Mouse (Mus musculus) layer of hippocampus, adult 2 months (tissue): ENCODE results near the gene Bbs1. TPM values are rescaled to one million over a fixed set of nuclear protein-coding genes. Genes with fewer than 3 reads are reported as not detected.

ENCODE experiments used
- DNase-seq, 2 experiments: peaks; one replicate each; pipeline ENCODE4 v3.0.0; 2022; ENCODE audit warnings: low spot score in 2 of 2
- H3K27ac ChIP-seq: fragments of 200-600 bp; 2 replicates; pipeline ENCODE4 v1.8.1; 2022
- H3K4me3 ChIP-seq: fragments of 200-600 bp; 2 replicates; pipeline ENCODE4 v1.8.1; 2022; ENCODE audit warnings: mild to moderate bottlenecking
- CTCF ChIP-seq: fragments of 200-600 bp; conservative IDR thresholded peaks from 2 replicates; pipeline ENCODE4 v1.8.1; 2022; ENCODE audit warnings: antibody characterized with exemption, mild to moderate bottlenecking, moderate library complexity
- total RNA-seq, 2 experiments: library from RNA; stranded (reverse); gene quantifications; 2 replicates each; pipeline ENCODE4 v1.2.3; 2021

Bbs1 gene
- total RNA-seq, 2 experiments from 2014 or later, result 35.9 to 46.3 TPM

DNA sequence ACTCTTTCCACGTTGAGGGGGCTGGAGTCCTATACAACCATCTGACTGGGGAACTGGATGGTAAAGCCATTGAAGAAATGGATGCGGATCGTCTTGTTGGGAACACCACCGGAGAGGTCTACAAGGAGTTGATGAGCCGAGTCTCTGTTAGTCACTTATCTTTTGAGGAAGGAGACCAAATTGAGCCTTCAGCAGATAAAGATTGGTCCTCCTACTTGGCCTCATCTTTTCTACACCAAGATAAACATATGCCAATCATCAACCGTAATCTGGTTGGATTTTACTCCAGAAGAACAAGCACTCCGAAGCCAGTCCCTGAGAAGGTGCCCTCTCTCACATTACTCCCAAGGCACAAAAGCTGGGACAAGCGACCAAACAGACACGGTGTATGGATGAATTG is 65.6 kb downstream of the Bbs1 start:
- H3K27ac ChIP-seq, result no peak overlapping the region
- H3K4me3 ChIP-seq, result no peak overlapping the region
- TF ChIP-seq CTCF, result no peak
- no peak for DNase-seq

DNA sequence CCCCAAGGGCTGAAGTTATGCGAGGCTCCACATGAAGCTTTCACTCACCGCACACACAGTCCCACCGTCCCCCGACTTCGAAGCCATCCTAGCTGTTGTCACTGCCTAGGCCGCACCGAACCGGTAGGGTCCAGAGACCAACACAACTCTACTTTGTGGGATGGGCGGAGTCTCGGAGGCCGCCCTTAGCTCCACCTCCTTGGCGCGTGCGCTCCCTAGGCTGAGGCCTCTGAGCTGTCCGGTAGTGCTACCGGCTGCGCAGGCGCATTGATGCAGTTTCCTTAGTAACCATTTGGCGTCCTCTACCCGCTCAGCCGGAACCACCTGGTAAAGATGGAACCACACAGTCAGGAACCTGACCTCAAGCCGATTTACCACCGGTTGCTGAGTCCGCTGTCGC is 67.3 kb downstream of the Bbs1 start, which contains the start of the genes Ccs and Ccdc87:
TSS of gene Ccs (minus strand) at position 184 of the 400 bp plus-strand sequence.
TSS of gene Ccdc87 (plus strand) at position 218 of the 400 bp plus-strand sequence.
- Histone ChIP-seq H3K4me3 (peak within 1 kb of the TSS; percentile 88), H3K27ac (peak within 1 kb of the TSS; percentile 56)
- peak; percentile 37 for TF ChIP-seq CTCF
- peak; percentile 94 to 97 for DNase-seq

DNA sequence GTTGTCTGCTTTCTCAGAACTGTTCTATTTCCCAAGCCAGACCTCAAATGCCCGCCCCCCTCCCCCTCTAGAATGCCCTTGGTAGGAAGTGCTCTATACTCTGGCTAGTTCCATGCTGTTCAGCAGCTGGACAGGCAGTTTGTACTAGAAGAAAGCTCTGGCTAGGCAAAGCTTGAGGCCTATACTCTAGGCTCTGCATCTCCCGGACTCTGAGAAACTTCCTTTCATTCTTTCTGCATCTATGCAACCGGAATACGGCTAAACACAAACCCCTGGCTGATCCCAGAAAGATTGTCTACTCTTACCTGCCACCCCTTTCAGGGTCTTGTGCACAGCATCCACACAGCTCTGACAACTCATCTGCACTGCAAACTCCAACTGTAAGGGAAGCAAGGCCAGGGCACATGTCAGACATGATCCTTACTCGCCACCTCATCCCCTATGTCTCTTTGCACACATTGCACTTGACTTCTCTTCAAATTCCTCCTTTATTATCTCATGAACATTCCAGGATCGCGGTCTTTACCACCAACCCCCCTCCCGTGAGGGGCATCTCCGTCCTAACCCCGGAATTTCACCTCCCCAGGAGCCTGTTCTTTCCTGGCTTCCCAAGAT is 67.8 kb downstream of the Bbs1 start:
- peak overlapping the region; percentile 88 for H3K4me3 ChIP-seq
- peak overlapping the region; percentile 56 for H3K27ac ChIP-seq
- TF ChIP-seq CTCF, result no peak
- DNase-seq, result no peak

DNA sequence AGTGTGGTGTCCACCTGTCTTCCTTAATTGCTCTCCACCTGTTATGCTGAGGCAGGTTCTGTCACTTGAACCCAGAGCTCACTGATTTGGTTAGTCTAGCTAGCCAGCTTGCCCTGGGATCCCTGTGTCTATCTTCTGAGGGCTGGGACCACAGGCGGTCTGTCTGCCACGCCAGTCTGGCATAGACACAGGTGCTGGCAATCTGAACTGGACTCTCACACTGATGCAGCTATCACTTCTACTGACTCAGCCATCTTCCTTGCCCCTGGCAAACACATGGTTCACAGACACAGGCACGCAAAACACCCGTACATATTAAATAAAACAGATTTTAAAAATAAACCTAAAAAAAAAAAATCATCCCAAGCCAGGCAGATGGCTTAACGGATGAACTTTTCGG is 69.4 kb downstream of the Bbs1 start:
- DNase-seq, result no peak
- Histone ChIP-seq H3K4me3 (no peak overlapping the region), H3K27ac (no peak overlapping the region)
- TF ChIP-seq CTCF, result no peak

Other genes with a start within 250 kb of the Bbs1 start
- gene Gm960, start 208.0 kb downstream of the Bbs1 start, total RNA-seq, result 1 to 10 TPM; 1.2 to 2.5 TPM
- 100 to 1,000 TPM; 588 to 591 TPM for gene Sptbn2, start 195.5 kb downstream of the Bbs1 start, total RNA-seq
- 10 to 100 TPM; 16.8 to 17.9 TPM for gene Rbm4b, start 150.1 kb downstream of the Bbs1 start, total RNA-seq
- 10 to 100 TPM; 76.1 to 95.4 TPM for gene Rbm4, start 112.7 kb downstream of the Bbs1 start, total RNA-seq
- gene Gm21992, start 95.0 kb downstream of the Bbs1 start, total RNA-seq, result 10 to 100 TPM; 26.6 to 27.2 TPM
- 10 to 100 TPM; 59.5 to 65.9 TPM for gene Rbm14, start 95.0 kb downstream of the Bbs1 start, total RNA-seq
- 10 to 100 TPM; 33.9 to 38.8 TPM for gene Ccs, start 67.3 kb downstream of the Bbs1 start, total RNA-seq
- gene Ccdc87, start 67.3 kb downstream of the Bbs1 start, total RNA-seq, result 1 to 10 TPM; 1.7 to 2.2 TPM
- gene Ctsf, start 51.5 kb downstream of the Bbs1 start, total RNA-seq, result 100 to 1,000 TPM; 108 to 114 TPM
- gene Actn3, start 28.7 kb downstream of the Bbs1 start, total RNA-seq, result 1 to 10 TPM in 1 of 2 experiments, under 1 TPM in 1; 0.82 to 1.5 TPM
- 10 to 100 TPM; 26.3 to 27.3 TPM for gene Zdhhc24, start 28.0 kb downstream of the Bbs1 start, total RNA-seq
- gene Dpp3, start 21.7 kb upstream of the Bbs1 start, total RNA-seq, result 10 to 100 TPM; 36.6 to 44.2 TPM
- gene Peli3, start 36.5 kb upstream of the Bbs1 start, total RNA-seq, result 10 to 100 TPM; 21.4 to 21.9 TPM
- 10 to 100 TPM; 58.8 to 62.8 TPM for gene Mrpl11, start 55.5 kb upstream of the Bbs1 start, total RNA-seq
- gene Npas4, start 83.7 kb upstream of the Bbs1 start, total RNA-seq, result 10 to 100 TPM in 1 of 2 experiments, 1 to 10 TPM in 1; 6.4 to 11.2 TPM
- gene Slc29a2, start 117.2 kb upstream of the Bbs1 start, total RNA-seq, result 10 to 100 TPM; 16.2 to 16.7 TPM
- 100 to 1,000 TPM; 112 to 130 TPM for gene B4gat1, start 132.2 kb upstream of the Bbs1 start, total RNA-seq
- 1 to 10 TPM; 4.1 to 7.6 TPM for gene AC124502.3, start 132.3 kb upstream of the Bbs1 start, total RNA-seq
- gene Brms1, start 134.7 kb upstream of the Bbs1 start, total RNA-seq, result 10 to 100 TPM; 21.4 to 25.3 TPM
- 100 to 1,000 TPM; 117 to 119 TPM for gene Rin1, start 143.9 kb upstream of the Bbs1 start, total RNA-seq
- 1 to 10 TPM; 3.2 to 3.9 TPM for gene Cd248, start 161.4 kb upstream of the Bbs1 start, total RNA-seq
- 100 to 1,000 TPM; 112 to 114 TPM for gene Tmem151a, start 178.9 kb upstream of the Bbs1 start, total RNA-seq
- 10 to 100 TPM; 23.3 to 23.5 TPM for gene Yif1a, start 181.9 kb upstream of the Bbs1 start, total RNA-seq
- 100 to 1,000 TPM; 614 to 642 TPM for gene Cnih2, start 191.9 kb upstream of the Bbs1 start, total RNA-seq
- 100 to 1,000 TPM; 156 to 169 TPM for gene Rab1b, start 200.4 kb upstream of the Bbs1 start, total RNA-seq
- gene Klc2, start 211.9 kb upstream of the Bbs1 start, total RNA-seq, result 100 to 1,000 TPM; 223 to 231 TPM